Mouse (Mus musculus): ENCODE measurements around the gene Bub3. TPM values are rescaled to one million over a fixed set of nuclear protein-coding genes. Genes with fewer than 3 reads are reported as not detected.

The Bub3 gene
- polyA plus RNA-seq, 1 experiment from 2014 or later: 92.6 TPM

DNA sequence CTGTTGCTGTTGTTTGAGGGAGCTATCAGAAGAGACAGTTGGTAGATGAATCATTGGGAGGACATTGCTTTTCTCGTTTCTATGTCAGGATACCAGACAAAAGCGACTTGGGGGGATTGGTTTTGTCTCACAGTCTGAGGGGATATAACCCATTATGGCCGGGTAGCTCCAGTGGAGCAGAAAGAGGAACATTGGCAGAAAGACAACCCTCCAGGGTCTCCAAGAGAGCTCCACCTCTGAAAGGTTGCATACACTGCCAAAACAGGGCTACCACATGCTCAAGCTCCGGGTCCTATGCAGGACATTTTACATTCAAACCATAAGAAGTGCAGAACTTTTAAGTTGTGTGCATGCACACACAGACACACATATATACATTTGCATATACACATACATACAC is 45.5 kb downstream of the Bub3 start:
- 57% methylated on average over 4 of the region's 4 CpGs for WGBS
- TF ChIP-seq EP300 (IDR thresholded peaks at IDR 0.05) (no peak), CTCF (IDR thresholded peaks at IDR 0.05) (no peak)
- Histone ChIP-seq H3K4me2 (replicated peaks; ENCODE audit: low read depth, low read length) (no peak overlapping the region), H3K4me1 (ENCODE audit: insufficient read depth, low read depth, low read length) (no peaks in the 10 kb centered on the region), H3K9ac (replicated peaks; ENCODE audit: low read depth) (no peak overlapping the region), H3K27ac (ENCODE audit: low read length) (no peak overlapping the region), H3K36me3 (ENCODE audit: insufficient read depth, low read length) (no peaks in the 10 kb centered on the region), H3K4me3 (ENCODE audit: low read depth, low read length) (no peak overlapping the region), H3K27me3 (replicated peaks; ENCODE audit: insufficient read depth, low read length) (no peaks in the 10 kb centered on the region), H3K9me3 (ENCODE audit: low read length) (no peaks in the 10 kb centered on the region)
- DNase-seq (ENCODE audit: low spot score) (no peak), ATAC-seq (no peak)

DNA sequence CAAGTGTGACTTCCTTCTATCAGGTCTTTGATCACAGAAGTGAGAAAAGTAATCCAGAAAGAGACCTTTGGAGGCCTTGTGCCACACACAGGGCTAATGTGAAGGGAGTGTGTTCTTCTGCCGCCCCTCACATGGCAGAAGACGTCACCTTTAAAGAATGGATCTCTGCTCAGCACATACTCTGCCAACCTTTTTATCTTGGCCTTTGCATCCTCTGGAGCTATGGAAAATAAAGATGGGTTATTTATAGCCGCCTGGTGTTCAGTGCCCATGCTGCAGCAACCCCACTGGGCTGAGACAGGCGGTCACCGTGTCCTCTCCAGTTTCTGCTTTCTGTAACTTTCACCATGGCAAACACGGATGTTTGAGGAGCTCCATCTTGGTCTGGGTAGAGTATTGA is 48.0 kb downstream of the Bub3 start:
- TF ChIP-seq CTCF (IDR thresholded peaks at IDR 0.05): no peak
- no peak for TF ChIP-seq EP300 (IDR thresholded peaks at IDR 0.05)
- DNase-seq (ENCODE audit: low spot score) (no peak), ATAC-seq (no peak)
- no peaks in the 10 kb centered on the region for H3K36me3 ChIP-seq (ENCODE audit: insufficient read depth, low read length)
- no peak overlapping the region for H3K4me2 ChIP-seq (replicated peaks; ENCODE audit: low read depth, low read length)
- H3K4me1 ChIP-seq (ENCODE audit: insufficient read depth, low read depth, low read length): no peaks in the 10 kb centered on the region
- H3K4me3 ChIP-seq (ENCODE audit: low read depth, low read length): no peak overlapping the region
- H3K9me3 ChIP-seq (ENCODE audit: low read length): no peaks in the 10 kb centered on the region
- no peaks in the 10 kb centered on the region for H3K27me3 ChIP-seq (replicated peaks; ENCODE audit: insufficient read depth, low read length)
- no peak overlapping the region for H3K9ac ChIP-seq (replicated peaks; ENCODE audit: low read depth)
- H3K27ac ChIP-seq (ENCODE audit: low read length): no peak overlapping the region
- WGBS: 88% methylated on average over 6 of the region's 6 CpGs

DNA sequence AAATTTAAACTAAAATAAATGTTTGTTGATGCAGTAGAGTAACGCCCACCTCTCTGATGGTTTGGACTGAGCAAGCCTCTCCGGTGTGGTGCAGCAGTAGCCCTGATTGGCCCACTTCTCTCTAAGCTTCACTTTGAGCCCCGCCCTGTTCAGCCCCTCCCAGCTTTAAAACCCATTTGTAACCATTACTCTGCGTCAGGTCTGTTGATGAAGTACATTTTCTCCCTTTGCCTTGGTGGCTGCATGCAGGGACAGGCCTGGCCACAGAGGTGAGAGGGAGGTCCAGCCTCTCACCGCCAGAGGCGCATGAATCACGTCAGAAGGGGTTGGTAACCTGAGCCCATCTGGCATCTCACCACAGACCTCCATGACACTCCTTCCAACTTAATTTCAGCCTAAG is 49.7 kb downstream of the Bub3 start:
- Histone ChIP-seq H3K27ac (ENCODE audit: low read length) (no peak overlapping the region), H3K9me3 (ENCODE audit: low read length) (no peaks in the 10 kb centered on the region), H3K27me3 (replicated peaks; ENCODE audit: insufficient read depth, low read length) (no peaks in the 10 kb centered on the region), H3K9ac (replicated peaks; ENCODE audit: low read depth) (no peak overlapping the region), H3K4me2 (replicated peaks; ENCODE audit: low read depth, low read length) (no peak overlapping the region), H3K4me1 (ENCODE audit: insufficient read depth, low read depth, low read length) (no peaks in the 10 kb centered on the region), H3K4me3 (ENCODE audit: low read depth, low read length) (no peak overlapping the region), H3K36me3 (ENCODE audit: insufficient read depth, low read length) (no peaks in the 10 kb centered on the region)
- DNase-seq (ENCODE audit: low spot score) (no peak), ATAC-seq (no peak)
- 22% methylated on average over 7 of the region's 7 CpGs for WGBS
- no peak for TF ChIP-seq EP300 (IDR thresholded peaks at IDR 0.05)
- TF ChIP-seq CTCF (IDR thresholded peaks at IDR 0.05): peak; percentile 22; the same call in 1 of the 2 replicates

Other genes starting within 250 kb of the Bub3 start
- not detected in 2 replicates for gene Cuzd1, start 237.9 kb upstream of the Bub3 start, polyA plus RNA-seq (2015; fragmentation: Nextera tagmentation; extraction: Ambion mirVana)
- not detected in 2 replicates for gene Fam24b, start 230.7 kb upstream of the Bub3 start, polyA plus RNA-seq (2015; fragmentation: Nextera tagmentation; extraction: Ambion mirVana)
- gene Fam24a, start 226.4 kb upstream of the Bub3 start, polyA plus RNA-seq (2015; fragmentation: Nextera tagmentation; extraction: Ambion mirVana): not detected in 2 replicates
- gene 2310057M21Rik, start 197.5 kb upstream of the Bub3 start, polyA plus RNA-seq (2015; fragmentation: Nextera tagmentation; extraction: Ambion mirVana): 10.7 and 12.5 TPM in 2 replicates
- gene Pstk, start 189.1 kb upstream of the Bub3 start, polyA plus RNA-seq (2015; fragmentation: Nextera tagmentation; extraction: Ambion mirVana): 30.5 and 32.7 TPM in 2 replicates
- 9.0 and 10.3 TPM in 2 replicates for gene Ikzf5, start 149.7 kb upstream of the Bub3 start, polyA plus RNA-seq (2015; fragmentation: Nextera tagmentation; extraction: Ambion mirVana)
- 99.4 and 129 TPM in 2 replicates for gene Acadsb, start 149.6 kb upstream of the Bub3 start, polyA plus RNA-seq (2015; fragmentation: Nextera tagmentation; extraction: Ambion mirVana)
- gene Hmx3, start 17.4 kb upstream of the Bub3 start, polyA plus RNA-seq (2015; fragmentation: Nextera tagmentation; extraction: Ambion mirVana): not detected in 2 replicates
- gene Hmx2, start 11.4 kb upstream of the Bub3 start, polyA plus RNA-seq (2015; fragmentation: Nextera tagmentation; extraction: Ambion mirVana): not detected in 2 replicates

Measured in lung, postnatal 0 days (tissue).